Mouse (Mus musculus) gastrocnemius, adult 2 months (tissue): ENCODE measurements around the gene Otud6a. TPM values are rescaled to one million over a fixed set of nuclear protein-coding genes. Genes with fewer than 3 reads are reported as not detected.
A peak's percentile ranks its signal among the peaks of the same experiment; 100 is the strongest.
"Not testable (repeated sequence)": the region's sequence is repeated elsewhere in the genome, so short reads cannot be mapped to it uniquely, and the experiment has no call there.

Experiments
- DNase-seq: peaks from one replicate; pipeline ENCODE4 v3.0.0; 2022
- H3K27ac ChIP-seq: fragments of 200-600 bp; 2 replicates; pipeline ENCODE4 v1.8.1; 2022; ENCODE audit warnings: mild to moderate bottlenecking
- H3K4me3 ChIP-seq: fragments of 200-600 bp; 2 replicates; pipeline ENCODE4 v1.8.1; 2022; ENCODE audit warnings: mild to moderate bottlenecking, moderate library complexity
- CTCF ChIP-seq: fragments of 200-600 bp; IDR thresholded peaks from 2 replicates; pipeline ENCODE4 v1.8.1; 2022; ENCODE audit warnings: antibody characterized with exemption, mild to moderate bottlenecking, moderate library complexity
- intact Hi-C: fragments of 180-260 bp; cut with DNase I; formaldehyde crosslinking; loops from one replicate; pipeline ENCODE4 v1.15.1; 2025
- long read RNA-seq, 2 experiments: library from polyadenylated mRNA; stranded (forward); transcript quantifications; one replicate each; pipeline ENCODE4 v2.0.0; 2021
- total RNA-seq, 2 experiments: library from RNA; stranded (reverse); gene quantifications; 2 replicates each; pipeline ENCODE4 v1.2.3; 2021

The Otud6a gene
- not detected for total RNA-seq
- long read RNA-seq, experiment 1, result 0 reads
- long read RNA-seq, experiment 2, result 0 reads

DNA sequence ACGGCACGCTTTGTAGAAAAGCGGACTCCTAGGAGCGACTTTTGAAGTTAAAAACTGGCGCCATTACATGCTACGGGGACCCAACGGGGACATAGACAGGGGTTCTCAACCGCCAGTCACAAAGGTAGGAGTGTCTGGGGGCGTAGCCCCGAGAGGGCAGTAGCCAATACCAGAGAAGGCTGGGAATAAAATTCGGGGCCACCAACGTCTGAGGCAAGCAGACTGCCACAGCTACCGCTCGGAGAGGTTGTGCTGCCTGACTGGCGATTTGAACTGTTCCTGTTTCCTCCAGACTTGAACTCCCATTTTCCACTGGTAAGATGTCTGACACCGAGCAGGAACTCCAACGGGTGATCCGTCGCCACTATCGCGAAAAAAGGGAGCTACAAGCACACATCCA, at the start of gene Otud6a:
Gene Otud6a, plus strand, starts transcription at position 321 of the 400 bp plus-strand sequence.
- Histone ChIP-seq H3K27ac (no peak within 1 kb of the TSS), H3K4me3 (no peak within 1 kb of the TSS)
- intact Hi-C loops, result no loop called here
- TF ChIP-seq CTCF, result no peak
- DNase-seq, result no peak

GRCm38 (mm10) chrX:100389887-100390286, 38.9 kb upstream of the Otud6a start:
- intact Hi-C loops, result loop anchor here (5.0 kb wide), 1 partner anchor 1258 kb away; no protein-coding TSS in a partner anchor
- DNase-seq, result no peak
- Histone ChIP-seq H3K27ac (no peak overlapping the region), H3K4me3 (no peak overlapping the region)
- no peak for TF ChIP-seq CTCF

DNA sequence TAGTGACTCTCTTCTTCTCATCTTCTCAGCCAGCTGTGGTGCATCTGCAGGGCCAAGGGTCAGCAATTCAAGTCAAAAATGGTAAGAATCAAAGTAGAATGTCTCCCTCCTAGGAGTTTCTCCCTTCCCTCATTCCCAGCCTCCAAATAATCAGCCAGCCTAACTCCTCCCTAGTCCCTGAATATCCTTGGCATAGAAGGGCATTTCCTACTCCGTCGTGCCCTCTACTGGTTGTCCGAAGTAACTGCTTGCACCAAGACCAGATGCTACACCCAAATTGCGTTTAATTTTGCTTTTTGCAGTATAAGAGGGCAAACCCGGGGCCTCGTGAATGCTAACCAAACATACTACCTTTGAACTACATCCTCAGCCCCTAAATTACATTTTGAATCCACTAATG, 36.5 kb upstream of the Otud6a start:
- no peak overlapping the region for H3K4me3 ChIP-seq
- no peak overlapping the region for H3K27ac ChIP-seq
- peak; percentile 30 for DNase-seq
- TF ChIP-seq CTCF, result peak; percentile 70
- intact Hi-C loops, result loop anchor here (5.0 kb wide), 1 partner anchor 1260 kb away; no protein-coding TSS in a partner anchor

GRCm38 (mm10) chrX:100394223-100394861, 34.5 kb upstream of the Otud6a start:
- no peak for DNase-seq
- no peak overlapping the region for H3K27ac ChIP-seq
- intact Hi-C loops, result loop anchor here (2.0 to 5.0 kb wide), 2 partner anchors 86 to 1262 kb away; no protein-coding TSS in a partner anchor
- TF ChIP-seq CTCF, result no peak
- H3K4me3 ChIP-seq, result no peak overlapping the region

- DNase-seq, result peak; percentile 18
- no peak overlapping the region for H3K4me3 ChIP-seq
These were observed 33.8 kb upstream of the Otud6a start for GRCm38 (mm10) chrX:100395026-100395425.

DNA sequence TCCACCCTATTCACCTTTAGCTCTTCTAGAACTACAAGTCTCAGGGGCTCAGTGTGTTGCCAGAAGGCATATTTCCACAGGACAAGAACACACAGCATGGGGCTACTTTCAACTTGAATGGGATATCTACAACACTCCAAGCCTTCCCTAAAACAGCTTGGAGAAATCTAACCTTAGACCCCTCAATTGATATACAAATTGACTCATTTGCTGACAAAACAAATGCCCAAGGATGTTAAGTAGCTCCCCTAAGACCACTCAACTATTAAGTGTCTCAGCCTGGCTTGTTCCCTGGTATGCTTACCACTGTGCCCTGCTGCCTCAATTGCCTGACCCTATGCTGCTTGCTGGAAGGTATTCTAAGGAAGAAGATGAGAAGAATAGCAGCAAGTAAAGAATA, 27.9 kb upstream of the Otud6a start:
- no peak for DNase-seq
- no peak overlapping the region for H3K4me3 ChIP-seq
- no peak overlapping the region for H3K27ac ChIP-seq
- TF ChIP-seq CTCF, result no peak
- intact Hi-C loops, result no loop called here

More at GRCm38 (mm10) chrX:100395026-100395425, 33.8 kb upstream of the Otud6a start:
- peak; percentile 56 for TF ChIP-seq CTCF
- H3K27ac ChIP-seq, result no peak overlapping the region
- intact Hi-C loops, result loop anchor here (2.0 kb wide), 1 partner anchor 86 kb away; no protein-coding TSS in a partner anchor

DNA sequence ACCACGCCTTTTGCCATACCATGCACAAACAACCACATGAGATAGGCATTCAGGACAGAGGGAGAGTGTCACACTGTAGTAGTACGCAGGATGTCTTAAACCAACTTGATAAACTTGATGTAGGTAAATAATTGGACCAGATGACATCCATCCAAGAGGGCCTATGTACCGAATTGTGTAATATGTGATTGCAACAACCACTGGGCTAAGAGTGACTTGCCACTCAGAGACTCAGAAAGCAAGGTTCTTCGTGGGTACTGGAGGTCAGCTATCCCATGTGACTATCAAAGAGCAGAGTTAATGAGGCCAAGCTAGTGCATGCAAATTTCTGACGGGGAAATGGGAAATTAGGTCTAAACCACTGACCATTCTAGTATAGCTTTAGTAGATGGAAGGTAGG, 27.2 kb upstream of the Otud6a start:
- no peak for TF ChIP-seq CTCF
- Histone ChIP-seq H3K27ac (no peak overlapping the region), H3K4me3 (no peak overlapping the region)
- no peak for DNase-seq
- intact Hi-C loops, result no loop called here

DNA sequence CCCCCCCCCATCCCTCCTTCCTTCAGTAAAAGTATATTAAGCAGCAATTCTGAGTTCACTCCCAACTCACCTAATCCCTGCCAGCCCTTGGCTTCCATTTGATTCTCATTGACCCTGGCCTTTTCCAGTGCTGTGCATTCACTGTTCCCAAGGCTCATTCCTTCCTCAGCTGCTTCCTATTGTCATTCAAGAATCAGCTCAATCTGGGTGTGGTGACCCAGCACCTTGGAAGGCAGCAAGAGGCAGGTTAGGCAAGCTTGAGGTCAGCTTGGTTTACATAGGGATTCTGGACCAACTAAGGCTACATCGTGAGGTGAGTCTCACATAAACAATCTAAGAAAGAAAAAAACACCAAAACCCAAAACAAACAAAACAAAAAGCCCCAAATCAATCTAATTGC, 19.6 kb upstream of the Otud6a start:
- TF ChIP-seq CTCF, result no peak
- no peak for DNase-seq
- no peak overlapping the region for H3K27ac ChIP-seq
- no peak overlapping the region for H3K4me3 ChIP-seq
- intact Hi-C loops, result no loop called here

DNA sequence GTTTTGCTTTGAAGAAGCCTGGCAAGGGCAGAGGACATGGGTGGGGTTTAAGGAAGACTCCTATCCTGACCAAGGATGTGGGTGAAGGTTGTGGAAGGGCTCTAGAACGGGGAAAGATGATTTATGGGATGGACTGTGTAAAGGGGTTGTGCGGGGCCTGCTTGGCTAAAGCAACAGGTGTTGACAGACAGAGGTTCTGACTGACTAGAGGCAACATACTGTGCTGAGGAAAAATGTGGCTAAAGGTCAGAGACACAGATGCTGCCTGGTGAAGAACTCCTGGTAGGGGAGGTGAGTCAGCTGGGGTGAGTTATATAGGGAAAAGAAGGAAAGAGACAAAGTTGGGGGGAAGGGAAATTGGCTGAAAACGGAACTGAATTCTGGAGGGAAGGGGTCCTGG, 3.5 kb downstream of the Otud6a start:
- TF ChIP-seq CTCF, result no peak
- DNase-seq, result no peak
- Histone ChIP-seq H3K4me3 (no peak overlapping the region), H3K27ac (no peak overlapping the region)
- intact Hi-C loops, result no loop called here

GRCm38 (mm10) chrX:100442617-100443016, 13.8 kb downstream of the Otud6a start, which contains the start of gene Awat2:
Gene Awat2 (minus strand): TSS chrX:100442717.
- H3K4me3 ChIP-seq, H3K27ac ChIP-seq, intact Hi-C loops, DNase-seq: not testable (repeated sequence)

DNA sequence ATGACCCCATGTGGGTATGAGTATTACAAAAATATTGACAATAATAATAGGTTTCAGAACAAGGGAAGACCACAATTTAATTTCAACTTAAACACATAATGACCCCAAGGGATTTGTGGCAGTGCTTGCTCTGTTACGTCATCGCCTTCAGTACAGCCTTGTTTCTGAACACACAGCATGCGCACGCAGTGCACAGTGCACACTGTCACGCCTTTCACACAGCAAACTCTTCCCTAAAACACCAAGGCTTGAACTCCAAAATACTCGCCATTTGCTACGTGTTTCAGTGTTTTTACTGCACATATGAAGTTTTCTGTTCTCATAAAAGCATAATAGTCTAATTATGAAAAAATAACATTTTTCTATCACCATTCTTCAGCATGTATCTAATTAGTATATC, 14.7 kb downstream of the Otud6a start:
- intact Hi-C loops, result no loop called here
- no peak for TF ChIP-seq CTCF
- no peak overlapping the region for H3K27ac ChIP-seq
- H3K4me3 ChIP-seq, result no peak overlapping the region
- DNase-seq, result no peak

DNA sequence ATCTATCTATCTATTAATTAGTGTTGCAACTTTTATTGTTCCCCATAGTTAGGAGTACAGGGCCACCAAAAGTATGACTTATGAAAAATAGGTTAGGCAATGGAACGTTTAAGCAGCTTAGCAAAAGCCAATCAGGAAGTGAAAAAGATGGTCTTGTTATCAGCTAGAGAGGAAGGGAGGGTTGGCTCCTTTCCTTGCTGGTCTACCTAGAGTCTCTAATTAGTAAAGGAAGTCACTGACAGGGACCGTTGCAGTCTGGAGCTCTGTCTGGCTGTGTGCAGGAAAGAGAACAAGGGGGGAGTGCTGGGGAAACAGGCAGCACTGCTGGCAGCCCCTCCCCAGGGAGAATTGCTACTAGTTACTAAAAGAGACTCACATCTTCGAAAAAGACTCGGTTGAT, 39.2 kb downstream of the Otud6a start:
- Histone ChIP-seq H3K27ac (no peak overlapping the region), H3K4me3 (no peak overlapping the region)
- DNase-seq, result no peak
- intact Hi-C loops, result no loop called here
- no peak for TF ChIP-seq CTCF

DNA sequence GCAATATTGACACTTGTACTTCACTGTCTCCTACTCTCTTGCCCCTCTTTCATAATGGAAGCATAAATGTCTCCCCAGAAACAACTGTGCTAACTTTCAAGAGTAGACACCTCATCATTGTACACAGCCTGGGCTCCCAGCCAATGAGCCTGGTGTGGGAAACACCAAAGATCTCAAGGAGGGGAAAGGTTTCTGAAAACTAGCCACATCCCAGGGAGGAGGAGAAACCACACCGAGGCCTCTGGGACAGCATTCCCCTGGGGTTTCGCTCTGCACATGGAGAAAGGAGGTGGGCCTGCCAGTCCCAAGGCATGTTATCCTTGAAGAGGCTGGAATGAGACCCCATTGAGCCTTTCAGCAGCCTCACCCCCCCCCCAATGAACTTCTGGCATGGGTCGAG, 41.3 kb downstream of the Otud6a start:
- TF ChIP-seq CTCF, result no peak
- no peak for DNase-seq
- intact Hi-C loops, result no loop called here
- H3K4me3 ChIP-seq, result no peak overlapping the region
- no peak overlapping the region for H3K27ac ChIP-seq

DNA sequence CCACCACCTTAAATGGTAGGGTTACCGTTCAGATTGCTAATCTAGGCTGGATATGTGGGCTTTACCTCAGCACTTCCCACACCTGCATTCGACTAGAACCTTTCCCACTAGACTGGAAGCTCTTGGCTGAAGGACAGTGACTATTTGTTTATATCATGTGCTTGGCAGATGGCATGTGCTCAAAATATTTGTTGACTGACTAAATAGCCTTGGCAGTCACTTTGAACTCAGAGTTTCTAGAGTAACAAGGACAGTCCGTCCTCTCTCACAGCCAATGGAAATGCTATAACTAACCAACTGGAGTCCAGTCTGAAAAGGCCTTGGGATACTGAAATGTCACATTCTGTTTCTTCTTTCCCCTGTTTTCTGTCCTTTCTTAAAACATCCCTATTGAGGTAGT, 42.7 kb downstream of the Otud6a start:
- no peak for TF ChIP-seq CTCF
- intact Hi-C loops, result no loop called here
- DNase-seq, result no peak
- peak overlapping the region; percentile 75 for H3K27ac ChIP-seq
- H3K4me3 ChIP-seq, result no peak overlapping the region
